Mouse (Mus musculus): Measurements from ENCODE around the gene Tcaf2. TPM values are rescaled to one million over a fixed set of nuclear protein-coding genes. Genes with fewer than 3 reads are reported as not detected.

The Tcaf2 gene
- under 1 TPM in 1 of 26 experiments, not detected in 25; 0.57 TPM for total RNA-seq (2018; cell fraction: chromatin; rRNA removed)
- not detected for total RNA-seq (2018; cell fraction: cytosol; rRNA removed)
- not detected for total RNA-seq (2018; cell fraction: nucleus; rRNA removed)
- not detected in 3 replicates for polyA plus RNA-seq (2018)

GRCm38 (mm10) chr6:42644912-42645549 is at the start of gene Tcaf2:
Gene Tcaf2, minus strand, starts transcription at chr6:42645254.
- H3K79me2 ChIP-seq (ENCODE audit: inconsistent target), result no peaks in the 10 kb centered on the region
- H3K36me3 ChIP-seq (ENCODE audit: inconsistent target), result no peaks in the 10 kb centered on the region
- no peak within 1 kb of the TSS for H3K27ac ChIP-seq
- H3K4me3 ChIP-seq (ENCODE audit: inconsistent target), result no peak within 1 kb of the TSS
- 2% methylated on average over 23 of the region's 23 CpGs for WGBS (ENCODE audit: missing documents)

- Histone ChIP-seq H3K27ac (no peak overlapping the region), H3K79me2 (ENCODE audit: inconsistent target) (no peaks in the 10 kb centered on the region), H3K36me3 (ENCODE audit: inconsistent target) (no peaks in the 10 kb centered on the region), H3K4me3 (ENCODE audit: inconsistent target) (peak overlapping the region; percentile 27)
- WGBS (ENCODE audit: missing documents), result 1% methylated on average over 31 of the region's 32 CpGs
Measured at GRCm38 (mm10) chr6:42692517-42693190, 47.6 kb upstream of the Tcaf2 start.

- Histone ChIP-seq H3K79me2 (ENCODE audit: inconsistent target) (no peaks in the 10 kb centered on the region), H3K4me3 (ENCODE audit: inconsistent target) (peak overlapping the region; percentile 27), H3K36me3 (ENCODE audit: inconsistent target) (no peaks in the 10 kb centered on the region), H3K27ac (no peak overlapping the region)
- whole genome bisulfite sequencing (ENCODE audit: missing documents), result 3% methylated on average over 10 of the region's 10 CpGs
Measured at GRCm38 (mm10) chr6:42692154-42692516, 47.1 kb upstream of the Tcaf2 start.

GRCm38 (mm10) chr6:42689761-42690160 is 44.7 kb upstream of the Tcaf2 start:
- no peak overlapping the region for H3K4me3 ChIP-seq (ENCODE audit: inconsistent target)
- H3K36me3 ChIP-seq (ENCODE audit: inconsistent target), result no peaks in the 10 kb centered on the region
- no peak overlapping the region for H3K27ac ChIP-seq
- H3K79me2 ChIP-seq (ENCODE audit: inconsistent target), result no peaks in the 10 kb centered on the region

GRCm38 (mm10) chr6:42687907-42688306 is 42.9 kb upstream of the Tcaf2 start:
- no peak overlapping the region for H3K4me3 ChIP-seq (ENCODE audit: inconsistent target)
- 87% methylated on average over 5 of the region's 5 CpGs for WGBS (ENCODE audit: missing documents)
- no peaks in the 10 kb centered on the region for H3K36me3 ChIP-seq (ENCODE audit: inconsistent target)
- no peak overlapping the region for H3K27ac ChIP-seq
- H3K79me2 ChIP-seq (ENCODE audit: inconsistent target), result no peaks in the 10 kb centered on the region

- 86% methylated on average over 7 of the region's 7 CpGs for WGBS (ENCODE audit: missing documents)
- no peaks in the 10 kb centered on the region for H3K36me3 ChIP-seq (ENCODE audit: inconsistent target)
- no peak overlapping the region for H3K27ac ChIP-seq
- no peaks in the 10 kb centered on the region for H3K79me2 ChIP-seq (ENCODE audit: inconsistent target)
- no peak overlapping the region for H3K4me3 ChIP-seq (ENCODE audit: inconsistent target)
Measured at GRCm38 (mm10) chr6:42680077-42680476, 35.0 kb upstream of the Tcaf2 start.

- Histone ChIP-seq H3K79me2 (ENCODE audit: inconsistent target) (no peaks in the 10 kb centered on the region), H3K36me3 (ENCODE audit: inconsistent target) (no peaks in the 10 kb centered on the region)
Measured at GRCm38 (mm10) chr6:42676011-42676410, 31.0 kb upstream of the Tcaf2 start.

GRCm38 (mm10) chr6:42671767-42672166 is 26.7 kb upstream of the Tcaf2 start:
- no peaks in the 10 kb centered on the region for H3K79me2 ChIP-seq (ENCODE audit: inconsistent target)
- WGBS (ENCODE audit: missing documents), result 77% methylated on average over 1 of the region's 1 CpGs
- no peak overlapping the region for H3K27ac ChIP-seq

More at GRCm38 (mm10) chr6:42676011-42676410, 31.0 kb upstream of the Tcaf2 start:
- no peak overlapping the region for H3K27ac ChIP-seq
- WGBS (ENCODE audit: missing documents), result 81% methylated on average over 3 of the region's 3 CpGs
- H3K4me3 ChIP-seq (ENCODE audit: inconsistent target), result no peak overlapping the region

GRCm38 (mm10) chr6:42667722-42668121 is 22.7 kb upstream of the Tcaf2 start:
- WGBS (ENCODE audit: missing documents), result 89% methylated on average over 2 of the region's 2 CpGs
- Histone ChIP-seq H3K4me3 (ENCODE audit: inconsistent target) (no peak overlapping the region), H3K79me2 (ENCODE audit: inconsistent target) (no peaks in the 10 kb centered on the region), H3K36me3 (ENCODE audit: inconsistent target) (no peaks in the 10 kb centered on the region), H3K27ac (no peak overlapping the region)

More at GRCm38 (mm10) chr6:42671767-42672166, 26.7 kb upstream of the Tcaf2 start:
- Histone ChIP-seq H3K4me3 (ENCODE audit: inconsistent target) (no peak overlapping the region), H3K36me3 (ENCODE audit: inconsistent target) (no peaks in the 10 kb centered on the region)

GRCm38 (mm10) chr6:42661739-42662138 is 16.7 kb upstream of the Tcaf2 start:
- WGBS (ENCODE audit: missing documents), result 88% methylated on average over 2 of the region's 2 CpGs
- Histone ChIP-seq H3K27ac (no peak overlapping the region), H3K79me2 (ENCODE audit: inconsistent target) (no peaks in the 10 kb centered on the region), H3K36me3 (ENCODE audit: inconsistent target) (no peaks in the 10 kb centered on the region), H3K4me3 (ENCODE audit: inconsistent target) (no peak overlapping the region)

GRCm38 (mm10) chr6:42634393-42634792 is 10.7 kb downstream of the Tcaf2 start:
- H3K27ac ChIP-seq, result no peak overlapping the region
- no peaks in the 10 kb centered on the region for H3K79me2 ChIP-seq (ENCODE audit: inconsistent target)
- 66% methylated on average over 5 of the region's 5 CpGs for WGBS (ENCODE audit: missing documents)
- H3K36me3 ChIP-seq (ENCODE audit: inconsistent target), result no peaks in the 10 kb centered on the region
- H3K4me3 ChIP-seq (ENCODE audit: inconsistent target), result no peak overlapping the region

GRCm38 (mm10) chr6:42631395-42631794 is 13.7 kb downstream of the Tcaf2 start:
- Histone ChIP-seq H3K36me3 (ENCODE audit: inconsistent target) (no peaks in the 10 kb centered on the region), H3K27ac (no peak overlapping the region), H3K4me3 (ENCODE audit: inconsistent target) (no peak overlapping the region), H3K79me2 (ENCODE audit: inconsistent target) (no peaks in the 10 kb centered on the region)
- WGBS (ENCODE audit: missing documents), result 79% methylated on average over 4 of the region's 4 CpGs

- 94% methylated on average over 2 of the region's 2 CpGs for WGBS (ENCODE audit: missing documents)
- Histone ChIP-seq H3K79me2 (ENCODE audit: inconsistent target) (no peaks in the 10 kb centered on the region), H3K27ac (no peak overlapping the region), H3K36me3 (ENCODE audit: inconsistent target) (no peaks in the 10 kb centered on the region), H3K4me3 (ENCODE audit: inconsistent target) (no peak overlapping the region)
Measured at GRCm38 (mm10) chr6:42616904-42617303, 28.1 kb downstream of the Tcaf2 start.

- Histone ChIP-seq H3K4me3 (ENCODE audit: inconsistent target) (no peak overlapping the region), H3K36me3 (ENCODE audit: inconsistent target) (no peaks in the 10 kb centered on the region), H3K79me2 (ENCODE audit: inconsistent target) (no peaks in the 10 kb centered on the region), H3K27ac (no peak overlapping the region)
Measured at GRCm38 (mm10) chr6:42612218-42612617, 32.8 kb downstream of the Tcaf2 start.

GRCm38 (mm10) chr6:42610954-42611522 is 34.0 kb downstream of the Tcaf2 start:
- H3K79me2 ChIP-seq (ENCODE audit: inconsistent target), result no peaks in the 10 kb centered on the region
- no peak overlapping the region for H3K27ac ChIP-seq
- H3K36me3 ChIP-seq (ENCODE audit: inconsistent target), result no peaks in the 10 kb centered on the region
- H3K4me3 ChIP-seq (ENCODE audit: inconsistent target), result no peak overlapping the region
- 84% methylated on average over 4 of the region's 4 CpGs for WGBS (ENCODE audit: missing documents)

All from macrophage (primary cell).